Mouse (Mus musculus): Measurements from ENCODE around the gene Pecr. TPM values are rescaled to one million over a fixed set of nuclear protein-coding genes. Genes with fewer than 3 reads are reported as not detected.

Pecr gene
- total and polyA plus RNA-seq, 3 experiments = 17.6 to 24.8 (median 21.3) TPM

DNA sequence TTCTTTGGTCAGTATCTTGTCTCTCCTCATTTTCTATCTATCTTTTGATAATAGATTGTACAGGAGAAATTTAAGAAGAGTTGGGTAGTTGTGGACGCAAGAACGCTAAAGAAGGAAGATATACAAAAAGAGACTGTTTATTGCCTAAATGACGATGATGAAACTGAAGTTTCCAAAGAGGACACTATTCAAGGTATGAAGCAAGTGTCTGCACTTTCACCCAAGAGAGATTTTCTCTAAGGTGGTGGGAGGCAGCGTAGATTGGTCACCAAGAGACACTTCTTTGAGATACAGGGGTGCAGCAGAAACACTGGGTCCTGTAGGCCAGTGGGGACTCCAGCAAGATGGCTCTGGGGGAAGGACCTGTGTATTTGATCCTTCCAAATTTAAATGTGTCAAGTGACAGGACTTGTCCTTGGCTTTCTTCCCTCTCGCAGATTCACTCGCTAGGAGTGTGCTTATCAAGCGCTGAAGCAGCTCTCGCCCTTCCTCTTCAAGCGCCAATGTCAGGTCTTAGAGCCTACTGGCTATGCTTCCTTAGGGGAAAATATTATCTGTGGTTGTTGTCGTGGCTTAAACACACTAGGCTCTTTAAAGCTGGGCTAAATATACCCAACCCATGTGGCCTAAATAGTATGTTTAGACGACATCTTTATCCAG is 42.2 kb upstream of the Pecr start:
- no peak for TF ChIP-seq MEF2A (IDR thresholded peaks at IDR 0.05; ENCODE audit: borderline replicate concordance, low read depth, low read length)
- TF ChIP-seq RAD21 (IDR thresholded peaks at IDR 0.05; ENCODE audit: low read depth, low read length) = no peak
- TF ChIP-seq USF2 (conservative IDR thresholded peaks at IDR 0.05; ENCODE audit: low read depth, low read length) = no peak
- TF ChIP-seq RCOR1 (conservative IDR thresholded peaks at IDR 0.05; ENCODE audit: low read depth, low read length) = no peak
- TF ChIP-seq ZMIZ1 (IDR thresholded peaks at IDR 0.05; ENCODE audit: low read depth, low read length) = no peak
- no peak for TF ChIP-seq ETS1 (conservative IDR thresholded peaks at IDR 0.05; ENCODE audit: low read depth, low read length)
- TF ChIP-seq IRF4 (IDR thresholded peaks at IDR 0.05; ENCODE audit: low read depth, low read length) = no peak
- no peak for TF ChIP-seq NRF1 (IDR thresholded peaks at IDR 0.05; ENCODE audit: low read depth, low read length)
- TF ChIP-seq JUN (IDR thresholded peaks at IDR 0.05; ENCODE audit: insufficient read depth, low read depth, low read length) = no peak
- TF ChIP-seq TCF12 (IDR thresholded peaks at IDR 0.05; ENCODE audit: low read depth, low read length) = no peak
- in situ Hi-C loops (cut with MboI; ENCODE audit: low pct_ligation_motif_present, low pct_unique_long_range_greater_than_20kb, low sequenced_read_pairs) = no loop called here
- no peak for DNase-seq (ENCODE audit: extremely low read depth)
- no peak overlapping the region for H3K27ac ChIP-seq (ENCODE audit: insufficient read depth, low read depth)
- no peaks in the 10 kb centered on the region for H3K9me3 ChIP-seq (replicated peaks; ENCODE audit: low read length)
- H3K36me3 ChIP-seq (replicated peaks in 1 of 2; ENCODE audit: control insufficient read depth in 1 of 2, insufficient read depth in 1 of 2, low read length in 1 of 2) = peaks cover 66 to 92% of the 10 kb centered on the region in 2 experiments
- H3K9ac ChIP-seq (ENCODE audit: insufficient read depth, low read depth) = no peak overlapping the region
- H3K4me1 ChIP-seq (ENCODE audit: control insufficient read depth in 1 of 2, insufficient read depth in 2 of 2) = peaks cover 0 to 2% of the 10 kb centered on the region in 2 experiments; a peak in 1 of 4 replicates
- H3K27me3 ChIP-seq (replicated peaks) = no peaks in the 10 kb centered on the region
- H3K4me2 ChIP-seq (ENCODE audit: insufficient read depth, low read depth, poor library complexity, severe bottlenecking) = no peak overlapping the region
- H3K4me3 ChIP-seq (replicated peaks in 1 of 3; ENCODE audit: low read depth in 2 of 3, low read length in 2 of 3, poor library complexity in 1 of 3) = no peak overlapping the region
- dilution Hi-C loops (cut with MboI; ENCODE audit: extremely low pct_ligation_motif_present, extremely low pct_unique_long_range_greater_than_20kb, low sequenced_read_pairs) = no loop called here
- H3K79me2 ChIP-seq (replicated peaks; ENCODE audit: control insufficient read depth, extremely low read depth, insufficient read depth, poor library complexity, severe bottlenecking) = no peaks in the 10 kb centered on the region

DNA sequence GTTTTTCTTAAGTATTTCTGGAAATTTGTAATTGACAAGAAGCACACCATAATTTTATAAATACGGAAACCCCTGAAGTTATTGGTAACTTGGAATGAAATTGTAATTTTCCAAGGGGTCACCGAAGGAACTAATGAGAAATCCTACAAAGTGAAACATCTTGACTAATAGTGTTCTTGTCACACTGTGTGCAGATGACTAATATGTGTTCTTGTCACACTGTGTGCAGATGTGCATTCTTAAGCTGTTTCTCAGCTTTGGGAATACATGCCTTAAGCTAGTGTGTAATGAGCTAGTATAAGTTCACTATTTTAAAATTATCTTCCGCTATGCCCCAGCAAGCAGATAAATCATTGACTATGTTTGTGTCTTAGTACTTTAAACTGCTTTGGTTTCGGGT is 39.1 kb upstream of the Pecr start:
- TF ChIP-seq ZKSCAN1 (IDR thresholded peaks at IDR 0.05; ENCODE audit: borderline replicate concordance, low read depth, low read length) (peak; percentile 62; the same call in 1 of the 2 replicates), JUN (IDR thresholded peaks at IDR 0.05; ENCODE audit: insufficient read depth, low read depth, low read length) (no peak)
- dilution Hi-C loops (cut with MboI; ENCODE audit: extremely low pct_ligation_motif_present, extremely low pct_unique_long_range_greater_than_20kb, low sequenced_read_pairs) = no loop called here
- Histone ChIP-seq H3K4me3 (replicated peaks in 1 of 3; ENCODE audit: low read depth in 2 of 3, low read length in 2 of 3, poor library complexity in 1 of 3) (no peak overlapping the region), H3K36me3 (replicated peaks in 1 of 2; ENCODE audit: control insufficient read depth in 1 of 2, insufficient read depth in 1 of 2, low read length in 1 of 2) (peaks cover 60 to 92% of the 10 kb centered on the region in 2 experiments), H3K27me3 (replicated peaks) (no peaks in the 10 kb centered on the region), H3K9ac (ENCODE audit: insufficient read depth, low read depth) (no peak overlapping the region), H3K4me2 (ENCODE audit: insufficient read depth, low read depth, poor library complexity, severe bottlenecking) (no peak overlapping the region), H3K9me3 (replicated peaks; ENCODE audit: low read length) (no peaks in the 10 kb centered on the region), H3K4me1 (ENCODE audit: control insufficient read depth in 1 of 2, insufficient read depth in 2 of 2) (peaks cover 4 to 19% of the 10 kb centered on the region in 2 experiments), H3K27ac (ENCODE audit: insufficient read depth, low read depth) (no peak overlapping the region), H3K79me2 (replicated peaks; ENCODE audit: control insufficient read depth, extremely low read depth, insufficient read depth, poor library complexity, severe bottlenecking) (no peaks in the 10 kb centered on the region)
- in situ Hi-C loops (cut with MboI; ENCODE audit: low pct_ligation_motif_present, low pct_unique_long_range_greater_than_20kb, low sequenced_read_pairs) = no loop called here
- no peak for DNase-seq (ENCODE audit: extremely low read depth)

DNA sequence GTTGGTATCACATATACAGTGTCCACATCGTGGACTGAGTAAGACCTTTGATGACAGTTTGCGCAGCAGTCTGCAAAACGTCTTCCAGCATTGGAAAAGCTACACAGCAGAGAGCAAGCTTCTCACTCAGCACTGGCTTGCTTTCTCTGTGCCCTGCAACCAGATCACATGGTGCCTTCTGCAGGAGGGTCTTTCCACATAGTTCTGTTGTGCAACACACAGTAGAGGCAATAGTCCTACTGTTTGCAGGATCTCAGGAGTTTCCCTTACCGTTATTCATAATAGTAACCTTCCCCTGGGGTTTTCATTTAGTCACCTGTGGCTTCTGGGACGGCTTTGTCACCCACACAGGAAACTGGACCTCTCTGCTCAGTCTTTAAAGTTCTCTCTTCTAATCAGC is 36.6 kb upstream of the Pecr start:
- no peak overlapping the region for H3K4me3 ChIP-seq (replicated peaks in 1 of 3; ENCODE audit: low read depth in 2 of 3, low read length in 2 of 3, poor library complexity in 1 of 3)
- peaks cover 51 to 89% of the 10 kb centered on the region in 2 experiments for H3K36me3 ChIP-seq (replicated peaks in 1 of 2; ENCODE audit: control insufficient read depth in 1 of 2, insufficient read depth in 1 of 2, low read length in 1 of 2)
- no peak overlapping the region for H3K27ac ChIP-seq (ENCODE audit: insufficient read depth, low read depth)
- dilution Hi-C loops (cut with MboI; ENCODE audit: extremely low pct_ligation_motif_present, extremely low pct_unique_long_range_greater_than_20kb, low sequenced_read_pairs) (no loop called here), in situ Hi-C loops (cut with MboI; ENCODE audit: low pct_ligation_motif_present, low pct_unique_long_range_greater_than_20kb, low sequenced_read_pairs) (no loop called here)
- no peak overlapping the region for H3K9ac ChIP-seq (ENCODE audit: insufficient read depth, low read depth)
- H3K4me1 ChIP-seq (ENCODE audit: control insufficient read depth in 1 of 2, insufficient read depth in 2 of 2) = peaks cover 4 to 37% of the 10 kb centered on the region in 2 experiments
- H3K79me2 ChIP-seq (replicated peaks; ENCODE audit: control insufficient read depth, extremely low read depth, insufficient read depth, poor library complexity, severe bottlenecking) = no peaks in the 10 kb centered on the region
- TF ChIP-seq EP300 (IDR thresholded peaks at IDR 0.05; ENCODE audit: low read length) (0 out of 2 replicates have a peak, but pooled peaks have one; percentile 18), CHD2 (IDR thresholded peaks at IDR 0.05; ENCODE audit: low read length) (no peak)
- H3K27me3 ChIP-seq (replicated peaks) = no peaks in the 10 kb centered on the region
- peak; percentile 30 for DNase-seq (ENCODE audit: extremely low read depth)
- H3K4me2 ChIP-seq (ENCODE audit: insufficient read depth, low read depth, poor library complexity, severe bottlenecking) = no peak overlapping the region
- no peaks in the 10 kb centered on the region for H3K9me3 ChIP-seq (replicated peaks; ENCODE audit: low read length)

Measured in CH12.LX (cell line).